Mouse (Mus musculus) neural tube, embryonic 13.5 days (tissue): Measurements from ENCODE around the gene Asic5. TPM values are rescaled to one million over a fixed set of nuclear protein-coding genes. Genes with fewer than 3 reads are reported as not detected.

ENCODE experiments used
- ATAC-seq: fragments of 200-750 bp; cut with Nextera tagmentation; 2 replicates; pipeline ENCODE4 v1.8.0; 2017; ENCODE audit warnings: low read depth, mild to moderate bottlenecking, moderate TSS enrichment, moderate library complexity
- H3K27ac ChIP-seq: fragments of 300-500 bp; sonication (generic); replicated peaks from 2 replicates; pipeline ENCODE4 v1.5.1; 2015; ENCODE audit warnings: moderate library complexity, mild to moderate bottlenecking, inconsistent platforms
- H3K27me3 ChIP-seq: fragments of 300-500 bp; sonication (generic); 2 replicates; pipeline ENCODE4 v1.6.1; 2015; ENCODE audit warnings: mild to moderate bottlenecking, inconsistent platforms
- H3K36me3 ChIP-seq: fragments of 300-500 bp; sonication (generic); 2 replicates; pipeline ENCODE4 v1.6.1; 2015; ENCODE audit warnings: mild to moderate bottlenecking, inconsistent platforms
- H3K4me1 ChIP-seq: fragments of 300-500 bp; sonication (generic); replicated peaks from 2 replicates; pipeline ENCODE4 v1.6.1; 2015; ENCODE audit warnings: inconsistent platforms
- H3K4me2 ChIP-seq: fragments of 300-500 bp; sonication (generic); 2 replicates; pipeline ENCODE4 v1.6.1; 2015; ENCODE audit warnings: inconsistent platforms, mild to moderate bottlenecking, moderate library complexity
- H3K4me3 ChIP-seq: fragments of 300-500 bp; sonication (generic); 2 replicates; pipeline ENCODE4 v1.5.1; 2015; ENCODE audit warnings: mild to moderate bottlenecking, inconsistent platforms
- H3K9ac ChIP-seq: fragments of 300-500 bp; sonication (generic); 2 replicates; pipeline ENCODE4 v1.6.1; 2015; ENCODE audit warnings: moderate library complexity, mild to moderate bottlenecking, inconsistent platforms
- H3K9me3 ChIP-seq: fragments of 300-500 bp; sonication (generic); 2 replicates; pipeline ENCODE4 v1.6.1; 2016; ENCODE audit warnings: inconsistent platforms
- WGBS: fragments of 180-500 bp; shearing (Covaris S2); methylation state at CpG from one replicate; pipeline ENCODE4 v1.1.7; 2015; 5-methylcytosine and 5-hydroxymethylcytosine counted together
- polyA plus RNA-seq: library from polyadenylated mRNA; unstranded; fragments of >200 nt; fragmentation: Nextera tagmentation; extraction: Ambion mirVana; gene quantifications from 2 replicates; pipeline ENCODE4 v1.2.1, GENCODE M21; 2015

Gene Asic5
- polyA plus RNA-seq, 1 experiment from 2014 or later: not detected

- no peak overlapping the region for H3K4me2 ChIP-seq
- ATAC-seq: no peak
- no peak overlapping the region for H3K9ac ChIP-seq
- H3K9me3 ChIP-seq: no peaks in the 10 kb centered on the region
- WGBS: 38% methylated on average over 2 of the region's 2 CpGs
- no peaks in the 10 kb centered on the region for H3K36me3 ChIP-seq
- H3K27ac ChIP-seq: no peak overlapping the region
- peaks cover 3% of the 10 kb centered on the region; the same call in 1 of the 2 replicates for H3K27me3 ChIP-seq
- H3K4me3 ChIP-seq: no peak overlapping the region
- peaks cover 9% of the 10 kb centered on the region; the same call in 1 of the 2 replicates for H3K4me1 ChIP-seq
Measured at GRCm38 (mm10) chr3:82052029-82052428, 69.9 kb downstream of the Asic5 start.

- H3K4me2 ChIP-seq: no peak overlapping the region
- no peaks in the 10 kb centered on the region for H3K4me1 ChIP-seq
- no peak for ATAC-seq
- H3K4me3 ChIP-seq: no peak overlapping the region
- peaks cover 3% of the 10 kb centered on the region; the same call in 1 of the 2 replicates for H3K27me3 ChIP-seq
- no peak overlapping the region for H3K9ac ChIP-seq
- H3K27ac ChIP-seq: no peak overlapping the region
- no peaks in the 10 kb centered on the region for H3K9me3 ChIP-seq
- no peaks in the 10 kb centered on the region for H3K36me3 ChIP-seq
- 68% methylated on average over 5 of the region's 5 CpGs for WGBS
Measured at GRCm38 (mm10) chr3:82054283-82054974, 72.3 kb downstream of the Asic5 start.

- Histone ChIP-seq H3K27ac (no peak overlapping the region), H3K4me2 (no peak overlapping the region), H3K36me3 (no peaks in the 10 kb centered on the region), H3K9me3 (no peaks in the 10 kb centered on the region), H3K27me3 (peaks cover 3% of the 10 kb centered on the region; the same call in 1 of the 2 replicates), H3K9ac (no peak overlapping the region), H3K4me3 (no peak overlapping the region), H3K4me1 (peaks cover 9% of the 10 kb centered on the region)
- ATAC-seq: no peak
- 67% methylated on average over 5 of the region's 5 CpGs for WGBS
Measured at GRCm38 (mm10) chr3:82057201-82057600, 75.1 kb downstream of the Asic5 start.

- Histone ChIP-seq H3K9ac (no peak overlapping the region), H3K27me3 (no peaks in the 10 kb centered on the region), H3K4me3 (no peak overlapping the region), H3K4me2 (no peak overlapping the region), H3K27ac (no peak overlapping the region), H3K36me3 (no peaks in the 10 kb centered on the region), H3K9me3 (no peaks in the 10 kb centered on the region), H3K4me1 (peaks cover 16% of the 10 kb centered on the region)
- 32% methylated on average over 9 of the region's 9 CpGs for WGBS
- ATAC-seq: no peak
Measured at GRCm38 (mm10) chr3:82061402-82062180, 79.5 kb downstream of the Asic5 start.

GRCm38 (mm10) chr3:82067830-82068229 is 85.7 kb downstream of the Asic5 start:
- Histone ChIP-seq H3K27me3 (no peaks in the 10 kb centered on the region; the same call in 1 of the 2 replicates), H3K9me3 (no peaks in the 10 kb centered on the region), H3K36me3 (no peaks in the 10 kb centered on the region), H3K4me3 (no peak overlapping the region), H3K27ac (no peak overlapping the region), H3K9ac (no peak overlapping the region), H3K4me1 (peaks cover 7% of the 10 kb centered on the region; the same call in 1 of the 2 replicates), H3K4me2 (no peak overlapping the region)
- no peak for ATAC-seq
- WGBS: 88% methylated on average over 5 of the region's 5 CpGs

Other genes with a start within 250 kb of the Asic5 start
- gene Ctso, start 49.7 kb upstream of the Asic5 start, polyA plus RNA-seq: 9.0 and 10.1 TPM in 2 replicates
- 0.33 TPM in 1 of 2 replicates, not detected in the other for gene Tdo2, start 6.1 kb upstream of the Asic5 start, polyA plus RNA-seq
- gene Gucy1b1, start 92.4 kb downstream of the Asic5 start, polyA plus RNA-seq: 21.0 and 22.7 TPM in 2 replicates
- gene Gucy1a1, start 163.5 kb downstream of the Asic5 start, polyA plus RNA-seq: 8.1 and 9.2 TPM in 2 replicates